Mouse (Mus musculus): ENCODE measurements around the gene Srarp. TPM values are rescaled to one million over a fixed set of nuclear protein-coding genes. Genes with fewer than 3 reads are reported as not detected.
A peak's percentile ranks its signal among the peaks of the same experiment; 100 is the strongest.

The Srarp gene
- total and polyA plus RNA-seq, 2 experiments, result not detected

DNA sequence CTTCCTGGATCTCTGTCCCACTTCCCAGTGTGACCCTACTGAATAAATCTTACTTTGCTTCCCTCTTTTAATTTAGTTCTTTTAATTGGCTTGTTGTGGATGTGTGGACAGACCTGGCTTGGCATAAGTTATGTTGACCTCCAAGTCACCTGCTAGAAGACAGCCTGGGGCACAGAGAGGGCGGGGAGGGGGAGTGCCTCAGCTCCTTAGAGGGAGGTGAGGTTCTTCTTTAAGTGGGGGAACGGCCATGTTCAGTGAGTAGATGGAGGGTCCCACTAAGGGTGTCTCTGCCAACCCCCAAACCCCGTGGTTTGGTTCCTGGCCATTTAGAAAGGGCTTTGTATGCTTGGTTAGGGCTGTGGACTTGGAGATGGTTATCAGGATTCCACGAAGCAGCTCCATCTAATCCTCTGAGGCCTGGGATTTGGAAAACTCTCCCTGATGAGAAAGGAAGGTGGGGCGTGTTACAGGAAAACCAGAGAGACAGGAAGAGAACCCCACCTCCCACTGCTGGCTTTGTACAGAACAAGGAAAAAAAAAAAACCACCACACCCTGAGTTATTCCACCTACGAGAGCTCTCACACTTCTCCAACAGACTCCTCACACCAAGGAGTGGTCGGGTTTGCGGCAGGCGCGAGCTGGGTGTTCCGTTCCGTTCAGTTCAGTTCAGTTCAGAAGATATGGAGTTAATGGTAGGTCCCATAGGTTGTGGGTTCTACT lies 3.3 kb upstream of the Srarp start:
- TF ChIP-seq POLR2A (IDR thresholded peaks at IDR 0.05; ENCODE audit: extremely low read depth, insufficient read depth, low read length) (no peak), CTCF (IDR thresholded peaks at IDR 0.05; ENCODE audit: low read depth, low read length) (no peak)
- H3K27me3 ChIP-seq (ENCODE audit: control insufficient read depth, insufficient read depth, low read length), result no peaks in the 10 kb centered on the region
- WGBS, result 83% methylated on average over 12 of the region's 12 CpGs
- no peak overlapping the region for H3K4me3 ChIP-seq (ENCODE audit: insufficient read depth, low read depth, low read length)
- no peak overlapping the region for H3K27ac ChIP-seq (replicated peaks; ENCODE audit: insufficient read depth, low read depth, low read length)
- no peaks in the 10 kb centered on the region for H3K36me3 ChIP-seq (ENCODE audit: control insufficient read depth, insufficient read depth, low read length)
- H3K4me1 ChIP-seq (ENCODE audit: control insufficient read depth, insufficient read depth, low read length), result no peaks in the 10 kb centered on the region
- H3K9ac ChIP-seq (ENCODE audit: low read depth, low read length), result no peak overlapping the region
- no peak for DNase-seq (ENCODE audit: extremely low read depth, low read depth, low spot score)
- no peaks in the 10 kb centered on the region for H3K79me2 ChIP-seq (ENCODE audit: control insufficient read depth, insufficient read depth, low read length)

DNA sequence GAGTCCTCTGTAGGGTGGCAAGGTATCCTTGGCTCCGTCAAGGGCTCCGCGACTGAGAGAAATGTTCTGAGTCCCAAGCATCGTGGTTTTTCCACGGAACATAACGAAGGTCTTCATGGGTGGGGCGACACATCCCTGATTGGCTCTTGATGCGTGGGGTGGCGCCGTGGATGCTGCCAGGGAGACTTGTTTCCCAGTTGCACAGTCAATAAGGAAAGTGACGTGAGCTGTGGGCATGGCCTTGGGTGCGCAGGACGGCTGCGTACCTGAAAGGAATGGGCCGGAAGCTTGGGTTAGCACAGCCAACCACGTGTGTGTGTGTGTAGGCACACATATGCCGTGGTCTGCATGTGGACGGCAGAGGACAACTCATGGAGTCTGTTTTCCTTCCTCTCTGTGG lies 2.7 kb downstream of the Srarp start:
- DNase-seq (ENCODE audit: extremely low read depth, low read depth, low spot score), result no peak
- Histone ChIP-seq H3K27ac (replicated peaks; ENCODE audit: insufficient read depth, low read depth, low read length) (no peak overlapping the region), H3K79me2 (ENCODE audit: control insufficient read depth, insufficient read depth, low read length) (no peaks in the 10 kb centered on the region), H3K4me1 (ENCODE audit: control insufficient read depth, insufficient read depth, low read length) (no peaks in the 10 kb centered on the region), H3K9ac (ENCODE audit: low read depth, low read length) (no peak overlapping the region), H3K36me3 (ENCODE audit: control insufficient read depth, insufficient read depth, low read length) (no peaks in the 10 kb centered on the region), H3K27me3 (ENCODE audit: control insufficient read depth, insufficient read depth, low read length) (no peaks in the 10 kb centered on the region), H3K4me3 (ENCODE audit: insufficient read depth, low read depth, low read length) (no peak overlapping the region)
- TF ChIP-seq POLR2A (IDR thresholded peaks at IDR 0.05; ENCODE audit: extremely low read depth, insufficient read depth, low read length) (no peak), CTCF (IDR thresholded peaks at IDR 0.05; ENCODE audit: low read depth, low read length) (no peak)
- WGBS, result 83% methylated on average over 18 of the region's 18 CpGs

DNA sequence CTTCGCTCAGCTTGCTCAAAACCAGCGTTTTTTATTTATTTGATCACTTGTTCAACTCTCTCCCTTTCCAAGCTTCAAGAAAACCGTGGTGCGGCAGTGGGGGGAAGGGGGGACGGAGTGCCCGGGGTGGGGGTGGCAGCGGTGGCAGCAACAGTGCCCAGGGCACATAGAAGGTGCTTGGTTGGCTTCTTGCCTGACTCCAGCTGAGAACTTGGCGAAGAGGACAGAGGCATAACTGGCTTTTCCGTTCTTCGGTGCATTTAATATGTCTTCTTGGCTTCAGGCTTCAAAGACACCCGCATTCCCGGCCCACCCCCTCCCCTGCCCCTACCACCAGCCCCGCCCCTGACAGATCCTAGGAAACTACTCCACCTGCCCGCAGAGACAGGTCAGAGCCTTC lies 3.2 kb downstream of the Srarp start:
- no peaks in the 10 kb centered on the region for H3K27me3 ChIP-seq (ENCODE audit: control insufficient read depth, insufficient read depth, low read length)
- TF ChIP-seq CTCF (IDR thresholded peaks at IDR 0.05; ENCODE audit: low read depth, low read length) (no peak), POLR2A (IDR thresholded peaks at IDR 0.05; ENCODE audit: extremely low read depth, insufficient read depth, low read length) (no peak)
- no peak overlapping the region for H3K9ac ChIP-seq (ENCODE audit: low read depth, low read length)
- no peaks in the 10 kb centered on the region for H3K79me2 ChIP-seq (ENCODE audit: control insufficient read depth, insufficient read depth, low read length)
- no peak for DNase-seq (ENCODE audit: extremely low read depth, low read depth, low spot score)
- WGBS, result 70% methylated on average over 14 of the region's 14 CpGs
- no peaks in the 10 kb centered on the region for H3K36me3 ChIP-seq (ENCODE audit: control insufficient read depth, insufficient read depth, low read length)
- H3K4me1 ChIP-seq (ENCODE audit: control insufficient read depth, insufficient read depth, low read length), result no peaks in the 10 kb centered on the region
- no peak overlapping the region for H3K4me3 ChIP-seq (ENCODE audit: insufficient read depth, low read depth, low read length)
- no peak overlapping the region for H3K27ac ChIP-seq (replicated peaks; ENCODE audit: insufficient read depth, low read depth, low read length)

DNA sequence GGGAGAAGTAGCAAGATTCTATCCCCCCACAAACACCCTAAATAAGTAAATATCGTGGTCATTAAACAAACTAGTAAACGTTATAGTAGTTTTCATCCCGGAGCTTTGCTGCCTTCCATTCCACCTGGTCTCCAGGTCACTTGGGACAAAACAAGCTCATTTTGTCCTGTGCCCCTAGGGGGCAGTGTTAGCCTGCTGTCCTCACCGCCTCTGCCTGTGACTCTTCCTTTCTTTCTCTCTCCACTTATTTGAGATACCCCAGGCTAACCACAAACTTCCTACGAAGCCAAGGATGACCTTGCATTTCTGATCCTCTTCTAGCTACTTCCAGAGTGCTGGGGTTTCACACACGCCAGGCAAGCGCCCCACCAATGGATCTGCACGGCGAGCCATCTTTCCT lies 4.9 kb downstream of the Srarp start:
- Histone ChIP-seq H3K27me3 (ENCODE audit: control insufficient read depth, insufficient read depth, low read length) (no peaks in the 10 kb centered on the region), H3K27ac (replicated peaks; ENCODE audit: insufficient read depth, low read depth, low read length) (no peak overlapping the region), H3K36me3 (ENCODE audit: control insufficient read depth, insufficient read depth, low read length) (no peaks in the 10 kb centered on the region), H3K4me1 (ENCODE audit: control insufficient read depth, insufficient read depth, low read length) (no peaks in the 10 kb centered on the region), H3K4me3 (ENCODE audit: insufficient read depth, low read depth, low read length) (no peak overlapping the region), H3K79me2 (ENCODE audit: control insufficient read depth, insufficient read depth, low read length) (no peaks in the 10 kb centered on the region), H3K9ac (ENCODE audit: low read depth, low read length) (no peak overlapping the region)
- TF ChIP-seq CTCF (IDR thresholded peaks at IDR 0.05; ENCODE audit: low read depth, low read length) (peak; percentile 98), POLR2A (IDR thresholded peaks at IDR 0.05; ENCODE audit: extremely low read depth, insufficient read depth, low read length) (no peak)
- 40% methylated on average over 9 of the region's 9 CpGs for whole genome bisulfite sequencing
- peak; percentile 50 for DNase-seq (ENCODE audit: extremely low read depth, low read depth, low spot score)

- no peak overlapping the region for H3K27ac ChIP-seq (replicated peaks; ENCODE audit: insufficient read depth, low read depth, low read length)
- H3K79me2 ChIP-seq (ENCODE audit: control insufficient read depth, insufficient read depth, low read length), result no peaks in the 10 kb centered on the region
- TF ChIP-seq POLR2A (IDR thresholded peaks at IDR 0.05; ENCODE audit: extremely low read depth, insufficient read depth, low read length) (no peak), CTCF (IDR thresholded peaks at IDR 0.05; ENCODE audit: low read depth, low read length) (peak; percentile 81)
- H3K36me3 ChIP-seq (ENCODE audit: control insufficient read depth, insufficient read depth, low read length), result no peaks in the 10 kb centered on the region
- WGBS, result 51% methylated on average over 9 of the region's 9 CpGs
- DNase-seq (ENCODE audit: extremely low read depth, low read depth, low spot score), result peak; percentile 21
- H3K9ac ChIP-seq (ENCODE audit: low read depth, low read length), result no peak overlapping the region
- no peaks in the 10 kb centered on the region for H3K4me1 ChIP-seq (ENCODE audit: control insufficient read depth, insufficient read depth, low read length)
- no peaks in the 10 kb centered on the region; the same call in 1 of the 2 replicates for H3K27me3 ChIP-seq (ENCODE audit: control insufficient read depth, insufficient read depth, low read length)
- H3K4me3 ChIP-seq (ENCODE audit: insufficient read depth, low read depth, low read length), result no peak overlapping the region
Measured at GRCm38 (mm10) chr4:141429847-141430246, 6.1 kb downstream of the Srarp start.

DNA sequence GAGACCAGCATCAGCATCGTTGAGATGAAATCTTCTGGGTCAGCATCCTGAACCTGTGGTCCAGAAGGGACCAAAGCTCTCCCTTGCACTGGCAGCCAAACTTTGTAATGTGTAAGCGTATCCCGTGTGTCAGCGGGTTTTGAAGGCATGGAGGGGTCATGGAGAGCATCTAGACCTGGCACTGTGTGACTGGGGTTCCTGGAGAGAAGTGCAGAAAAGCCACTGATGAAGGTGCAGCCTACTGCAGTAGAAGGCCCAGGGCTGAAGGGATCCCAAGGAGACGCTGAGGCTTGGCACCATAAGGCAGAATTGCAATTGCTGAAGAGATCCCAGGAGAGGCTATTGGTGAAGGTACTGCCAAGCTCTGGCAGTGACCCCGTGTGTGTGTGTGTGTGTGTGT lies 6.5 kb downstream of the Srarp start:
- TF ChIP-seq POLR2A (IDR thresholded peaks at IDR 0.05; ENCODE audit: extremely low read depth, insufficient read depth, low read length) (no peak), CTCF (IDR thresholded peaks at IDR 0.05; ENCODE audit: low read depth, low read length) (no peak)
- no peak for DNase-seq (ENCODE audit: extremely low read depth, low read depth, low spot score)
- H3K4me3 ChIP-seq (ENCODE audit: insufficient read depth, low read depth, low read length), result no peak overlapping the region
- no peaks in the 10 kb centered on the region for H3K36me3 ChIP-seq (ENCODE audit: control insufficient read depth, insufficient read depth, low read length)
- no peaks in the 10 kb centered on the region for H3K79me2 ChIP-seq (ENCODE audit: control insufficient read depth, insufficient read depth, low read length)
- H3K27ac ChIP-seq (replicated peaks; ENCODE audit: insufficient read depth, low read depth, low read length), result no peak overlapping the region
- WGBS, result 73% methylated on average over 6 of the region's 6 CpGs
- H3K4me1 ChIP-seq (ENCODE audit: control insufficient read depth, insufficient read depth, low read length), result no peaks in the 10 kb centered on the region
- H3K27me3 ChIP-seq (ENCODE audit: control insufficient read depth, insufficient read depth, low read length), result no peaks in the 10 kb centered on the region; the same call in 1 of the 2 replicates
- H3K9ac ChIP-seq (ENCODE audit: low read depth, low read length), result no peak overlapping the region
